Mouse (Mus musculus) myocyte (in vitro differentiated cells): ENCODE data around the gene Brd4.

Experiments
- E2F4 ChIP-seq: IDR thresholded peaks from one replicate; pipeline ENCODE4 v1.6.1; 2011; ENCODE audit warnings: mild to moderate bottlenecking, control low read depth, moderate library complexity; ENCODE audit not compliant: insufficient read depth
- MAX ChIP-seq: IDR thresholded peaks from one replicate; pipeline ENCODE4 v1.6.1; 2011; ENCODE audit warnings: low read depth, mild to moderate bottlenecking, control low read depth
- MYOD1 ChIP-seq, 3 experiments: IDR thresholded peaks; one replicate each; pipeline ENCODE4 v1.6.1; 2011; ENCODE audit warnings: control low read depth in 2 of 3, low read depth in 2 of 3, mild to moderate bottlenecking in 2 of 3, moderate library complexity in 1 of 3; ENCODE audit not compliant: insufficient read length in 2 of 3, control insufficient read depth in 1 of 3
- MYOG ChIP-seq, 3 experiments: IDR thresholded peaks; one replicate each; pipeline ENCODE4 v1.6.1; 2011; ENCODE audit warnings: control low read depth in 2 of 3, low read depth in 2 of 3, mild to moderate bottlenecking in 2 of 3; ENCODE audit not compliant: insufficient read length in 2 of 3, control insufficient read depth in 1 of 3, insufficient read depth in 1 of 3
- POLR2A ChIP-seq: IDR thresholded peaks from one replicate; pipeline ENCODE4 v1.6.1; 2011; ENCODE audit warnings: low read depth, mild to moderate bottlenecking, control low read depth, moderate library complexity; ENCODE audit not compliant: insufficient read length
- POLR2AphosphoS2 ChIP-seq: IDR thresholded peaks from one replicate; pipeline ENCODE4 v1.6.1; 2011; ENCODE audit warnings: low read depth, control low read depth; ENCODE audit not compliant: insufficient read length
- TCF12 ChIP-seq: IDR thresholded peaks from one replicate; pipeline ENCODE4 v1.6.1; 2011; ENCODE audit warnings: mild to moderate bottlenecking, control low read depth; ENCODE audit not compliant: poor library complexity, insufficient read depth, severe bottlenecking
- TCF3 ChIP-seq: IDR thresholded peaks from one replicate; pipeline ENCODE4 v1.6.1; 2011; ENCODE audit warnings: low read depth, control low read depth; ENCODE audit not compliant: insufficient read length
- USF1 ChIP-seq: IDR thresholded peaks from one replicate; pipeline ENCODE4 v1.6.1; 2011; ENCODE audit warnings: low read depth, mild to moderate bottlenecking, control low read depth, moderate library complexity

GRCm38 (mm10) chr17:32295160-32295559, 10.6 kb upstream of the Brd4 start:
- TF ChIP-seq TCF12 (no peak), POLR2A (no peak), MAX (no peak), POLR2AphosphoS2 (no peak), MYOD1 (IDR thresholded peaks at IDR 0.05; ENCODE audit: control insufficient read depth in 1 of 3, insufficient read length in 2 of 3, low read depth in 2 of 3) (no peak), E2F4 (no peak), TCF3 (no peak), MYOG (IDR thresholded peaks at IDR 0.05; ENCODE audit: control insufficient read depth in 1 of 3, insufficient read depth in 1 of 3, insufficient read length in 2 of 3, low read depth in 2 of 3) (no peak), USF1 (no peak)
